Mouse (Mus musculus) v-Abl transformed pro-B cells (cell line): ENCODE measurements at regions not wholly inside any gene's neighbourhood (a gene's known extent, or its start where the extent isn't known, plus 50 kb on each side); places are given as distances from the start of the nearest gene placed in this dataset.
"Not testable (repeated sequence)": the region's sequence is repeated elsewhere in the genome, so short reads cannot be mapped to it uniquely, and the experiment has no call there.

Source experiments
- in situ Hi-C, 2 experiments: fragments of 400-800 bp; cut with MboI; formaldehyde crosslinking; loops; one replicate each; pipeline ENCODE4 v1.15.1; 2025; ENCODE audit not compliant: unreplicated experiment in 2 of 2

GRCm38 (mm10) chr16:29738075-29738474 is 158.9 kb downstream of the Opa1 start:
- in situ Hi-C loops: loop anchor here (10.0 to 25.0 kb wide), 2 partner anchors 777 to 901 kb away; no protein-coding TSS in a partner anchor

DNA sequence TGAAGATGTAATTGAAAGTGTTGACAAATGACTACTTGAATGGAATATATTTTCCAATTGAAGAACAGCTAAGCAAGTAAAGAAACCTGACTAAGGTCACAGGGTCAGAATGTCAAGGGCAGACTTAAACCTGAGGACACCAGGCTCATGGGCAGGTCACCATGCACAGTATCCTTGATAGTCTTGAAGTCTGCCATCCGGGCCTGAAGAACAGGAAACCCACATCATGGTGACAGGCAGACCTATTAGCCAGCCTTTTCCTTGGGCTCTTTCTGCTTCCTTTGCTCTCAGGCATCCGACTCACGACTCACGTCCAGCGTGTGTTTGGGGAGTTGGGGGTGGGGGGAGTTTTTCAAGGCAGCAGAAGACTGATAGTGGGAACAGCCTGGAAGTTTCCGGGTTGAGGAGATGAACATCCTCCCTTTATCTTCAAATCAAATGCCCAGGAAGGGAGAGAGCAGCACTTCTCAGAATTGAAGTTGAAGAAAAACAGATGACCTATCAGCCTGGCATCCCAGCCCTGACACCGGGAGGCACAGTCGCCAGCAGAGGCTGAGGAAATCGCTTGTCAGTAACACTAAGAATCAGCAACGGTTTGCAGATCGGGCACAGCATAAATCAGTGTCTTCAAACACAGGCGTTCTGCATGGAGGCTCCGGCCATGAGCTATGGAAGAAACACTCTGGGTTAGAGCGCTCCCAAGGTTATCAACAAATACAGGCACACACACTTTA is 163.5 kb downstream of the Opa1 start:
- in situ Hi-C loops: loop anchor here (25.0 kb wide), 1 partner anchor 905 kb away; no protein-coding TSS in a partner anchor

GRCm38 (mm10) chr16:29745486-29745885 is 166.4 kb downstream of the Opa1 start:
- in situ Hi-C loops: loop anchor here (25.0 kb wide), 1 partner anchor 908 kb away; no protein-coding TSS in a partner anchor

DNA sequence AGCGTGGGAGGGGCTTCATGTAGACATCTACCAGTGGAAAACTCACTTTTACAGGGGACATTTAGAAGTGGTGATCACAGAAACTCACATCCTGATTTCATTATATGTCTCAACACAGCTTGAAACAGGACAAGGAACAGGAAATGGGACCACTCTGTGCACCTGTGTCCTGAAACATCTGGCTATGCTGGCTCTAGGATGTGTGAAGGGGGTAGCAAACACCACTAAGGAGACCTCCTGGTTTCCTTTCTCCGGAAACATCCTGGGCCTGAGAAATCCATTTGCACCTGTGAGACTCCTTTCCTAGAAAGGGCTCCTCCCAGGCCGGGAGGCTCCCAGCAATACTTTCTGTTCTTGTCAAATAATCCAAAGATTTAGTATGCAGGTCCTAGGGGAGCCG is 167.1 kb downstream of the Opa1 start:
- in situ Hi-C loops: loop anchor here (25.0 kb wide), 1 partner anchor 909 kb away; no protein-coding TSS in a partner anchor

DNA sequence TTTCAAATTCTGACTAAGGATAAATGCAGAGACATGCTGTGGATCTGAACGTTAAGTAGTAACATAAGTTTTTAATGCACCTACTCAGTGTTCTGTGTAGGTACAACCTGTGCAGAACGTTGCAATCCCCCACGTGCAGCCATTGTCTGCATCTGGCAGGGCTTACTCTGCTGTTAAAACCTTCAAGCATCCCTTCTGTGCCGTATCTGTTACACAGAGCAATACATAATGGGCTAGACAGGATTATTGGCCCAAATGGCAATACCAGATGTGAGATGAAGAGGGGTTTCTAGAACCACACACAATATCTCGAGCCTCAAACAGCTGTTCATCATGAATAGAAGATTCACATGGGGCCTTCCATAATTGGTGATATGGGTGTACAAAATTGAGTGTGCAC is 170.0 kb downstream of the Opa1 start:
- in situ Hi-C loops: loop anchor here (25.0 kb wide), 1 partner anchor 912 kb away; no protein-coding TSS in a partner anchor

DNA sequence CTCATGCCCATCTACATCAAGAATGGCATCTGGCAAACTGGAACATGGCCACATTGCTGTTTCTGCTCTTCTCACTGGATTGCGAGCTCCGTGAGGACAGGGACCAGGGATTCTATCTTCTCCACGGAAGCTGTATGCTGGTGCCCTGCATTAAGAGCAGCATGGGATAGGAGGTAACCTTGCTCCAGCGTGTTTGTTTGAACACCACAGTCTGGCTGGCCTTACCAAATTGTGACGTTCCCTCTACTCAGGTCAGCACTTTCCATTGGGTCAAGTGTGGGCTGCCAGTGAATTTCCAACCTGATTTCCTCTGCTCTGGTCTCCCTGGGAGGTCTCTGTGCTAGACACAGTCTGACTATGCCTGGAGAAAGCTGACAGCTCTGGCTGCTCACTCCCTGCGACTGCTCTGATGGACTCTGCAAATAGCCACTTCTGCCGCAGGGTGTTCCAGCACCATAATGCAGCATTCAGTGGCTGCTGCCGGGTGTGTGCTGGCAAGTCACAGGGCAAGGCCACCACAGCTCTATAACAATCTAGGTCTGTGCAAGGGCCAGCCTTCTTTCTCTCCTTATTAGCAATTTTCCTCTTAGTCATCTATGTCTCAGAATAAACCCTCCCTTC is 175.6 kb downstream of the Opa1 start:
- in situ Hi-C loops: no loop called here

- in situ Hi-C loops: no loop called here
Measured at GRCm38 (mm10) chr16:29758246-29758645, 179.1 kb downstream of the Opa1 start.

- in situ Hi-C loops: no loop called here
Measured at GRCm38 (mm10) chr16:29759416-29759815, 180.3 kb downstream of the Opa1 start.

DNA sequence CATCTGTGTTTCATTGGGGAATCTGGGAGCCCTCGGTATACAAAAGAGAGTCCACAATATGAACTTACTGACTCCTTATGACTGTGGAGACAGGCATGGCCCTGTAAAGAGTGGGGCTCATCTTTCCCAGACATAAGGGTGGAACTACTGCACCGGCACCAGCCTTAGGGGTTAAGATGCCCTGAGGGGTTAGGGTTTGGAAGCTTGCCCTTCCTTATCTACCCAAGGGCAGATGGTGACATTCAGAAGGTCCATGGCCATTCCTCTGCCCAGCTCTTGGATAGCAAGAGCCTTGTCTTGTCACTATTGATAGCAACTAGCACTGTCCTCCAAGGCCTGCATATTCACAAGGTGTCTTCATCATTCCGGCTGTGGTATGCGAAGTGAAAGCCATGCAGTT is 181.5 kb downstream of the Opa1 start:
- in situ Hi-C loops: no loop called here

DNA sequence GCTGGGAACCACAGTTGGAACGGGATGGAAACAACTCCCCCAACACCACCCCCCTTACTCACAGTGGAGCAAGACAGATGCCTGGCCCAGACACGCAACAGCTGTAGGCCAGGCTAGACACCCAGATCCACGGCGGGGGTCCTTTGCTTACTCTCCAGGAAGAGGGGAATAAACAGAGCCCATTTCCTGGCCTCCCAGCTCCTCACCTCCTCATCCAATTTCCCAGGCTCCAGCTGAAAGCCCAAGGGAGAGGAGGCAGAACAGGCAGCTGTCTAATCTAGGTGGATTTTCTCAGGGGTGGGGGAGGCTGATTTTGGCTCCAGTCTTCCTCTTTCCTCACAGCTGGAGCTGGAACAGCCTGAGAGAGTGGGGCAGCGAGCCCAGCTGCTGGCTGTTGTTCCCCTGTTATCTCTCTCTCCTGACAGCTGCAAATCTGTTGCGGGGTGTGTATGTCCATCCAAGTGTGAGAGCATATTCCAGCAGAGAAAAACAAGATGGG is 182.7 kb downstream of the Opa1 start:
- in situ Hi-C loops: no loop called here

- in situ Hi-C loops: no loop called here
Measured at GRCm38 (mm10) chr16:29764376-29764775, 185.2 kb downstream of the Opa1 start.

DNA sequence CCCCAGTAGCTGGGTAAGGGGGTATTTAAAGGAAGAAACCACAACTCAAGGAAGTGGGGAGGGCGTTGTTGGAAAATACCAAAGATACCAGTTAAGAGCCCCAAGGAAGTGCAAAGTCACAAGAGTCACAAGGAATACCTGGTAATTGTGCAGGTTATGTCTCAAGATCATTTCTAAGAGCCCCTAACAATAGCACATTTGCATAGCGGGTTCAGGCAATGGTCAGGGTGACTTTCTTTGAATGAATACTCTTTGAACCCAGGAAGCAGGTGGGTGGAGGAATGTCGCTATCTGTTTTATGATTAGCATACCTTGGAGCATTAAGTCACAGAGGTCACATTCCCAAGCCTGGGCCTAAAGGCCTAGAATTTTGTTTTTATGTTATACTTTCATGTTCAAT is 186.7 kb downstream of the Opa1 start:
- in situ Hi-C loops: not testable (repeated sequence)

DNA sequence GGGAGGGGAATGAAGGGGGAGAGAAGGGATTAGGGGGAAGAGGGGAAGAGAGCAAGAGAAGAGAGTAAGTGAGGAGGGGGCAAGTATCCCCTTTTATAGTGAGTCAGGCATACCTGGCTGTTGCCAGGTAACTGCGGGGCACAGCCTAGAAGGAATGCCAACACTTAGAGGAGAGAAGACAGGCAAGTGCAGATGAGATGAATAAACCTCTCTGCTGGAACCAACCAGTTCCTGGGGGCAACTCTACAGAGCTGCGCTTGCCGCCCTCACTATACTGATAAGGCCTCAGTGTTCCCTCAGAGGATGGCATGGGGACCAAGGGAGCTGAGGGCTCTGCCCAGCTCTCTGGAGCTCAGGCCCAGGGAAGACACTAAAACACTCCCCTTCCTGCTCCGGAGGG is 192.2 kb downstream of the Opa1 start:
- in situ Hi-C loops: no loop called here

GRCm38 (mm10) chr16:29771728-29772608 is 192.8 kb downstream of the Opa1 start:
- in situ Hi-C loops: no loop called here

- in situ Hi-C loops: no loop called here
Measured at GRCm38 (mm10) chr16:29772609-29772988, 193.5 kb downstream of the Opa1 start.

DNA sequence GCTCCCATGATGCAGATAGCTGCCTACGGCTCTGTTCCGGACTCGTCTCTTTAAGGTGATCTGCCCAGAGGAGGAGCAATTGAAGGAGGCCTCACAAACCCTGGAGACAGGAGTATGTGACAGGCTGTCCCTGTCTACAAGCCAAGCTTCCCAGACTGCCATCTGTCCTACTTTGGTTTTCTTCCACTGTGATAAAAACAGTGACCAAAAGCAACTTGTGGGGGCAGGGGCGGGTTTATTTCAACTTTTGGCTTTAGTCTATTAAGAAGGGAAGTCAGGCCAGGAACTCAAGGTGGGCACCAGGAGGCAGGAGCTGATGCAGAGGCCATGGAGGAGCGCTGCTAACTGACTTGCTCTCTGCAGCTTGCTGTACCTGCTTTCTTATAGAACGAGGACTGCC is 193.9 kb downstream of the Opa1 start:
- in situ Hi-C loops: no loop called here

DNA sequence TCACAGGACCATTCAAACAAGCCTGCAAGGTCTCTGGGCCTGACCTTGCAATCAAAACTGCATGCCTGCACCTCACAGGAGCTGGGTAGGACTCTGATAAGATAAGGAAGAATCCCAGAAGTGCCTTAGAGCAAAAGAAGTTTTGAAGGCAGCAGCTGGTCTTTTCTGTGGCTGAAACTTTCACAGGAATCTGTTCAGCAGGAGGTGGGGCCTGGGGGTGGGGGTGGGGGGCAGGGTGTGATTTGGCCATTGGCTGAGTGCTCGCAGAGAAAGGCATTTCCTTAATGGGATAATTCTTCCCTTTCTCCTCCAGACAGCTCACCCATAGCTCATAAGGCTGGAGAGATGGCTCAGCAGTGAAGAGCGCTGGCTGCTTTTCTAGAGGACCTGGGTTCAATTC is 195.8 kb downstream of the Opa1 start:
- in situ Hi-C loops: no loop called here

GRCm38 (mm10) chr16:29775879-29776278 is 196.7 kb downstream of the Opa1 start:
- in situ Hi-C loops: no loop called here

- in situ Hi-C loops: no loop called here
Measured at GRCm38 (mm10) chr16:29782441-29782840, 203.3 kb downstream of the Opa1 start.

GRCm38 (mm10) chr16:29785114-29785513 is 206.0 kb downstream of the Opa1 start:
- in situ Hi-C loops: no loop called here

DNA sequence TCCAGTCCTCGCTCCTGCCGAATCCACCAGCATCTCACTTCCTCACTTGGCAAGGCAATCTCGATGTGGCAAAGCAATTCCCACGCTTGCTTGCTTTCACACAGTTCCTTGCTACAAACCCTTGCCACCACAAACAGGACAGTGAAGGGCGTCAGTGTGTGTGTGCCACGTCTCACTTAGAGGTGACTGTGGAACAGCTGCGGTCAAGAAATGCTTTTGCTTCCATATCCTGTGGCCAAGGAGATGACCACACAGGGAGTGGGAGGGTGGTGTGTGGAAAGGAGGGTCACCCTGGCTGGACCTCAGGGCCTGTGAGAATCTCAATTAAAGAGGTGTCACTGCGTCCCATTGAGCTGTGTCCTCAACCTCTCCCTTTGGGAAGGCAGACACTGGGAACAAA is 207.4 kb downstream of the Opa1 start:
- in situ Hi-C loops: no loop called here
